Mouse (Mus musculus): ENCODE data around the gene Flywch1.

The Flywch1 gene

GRCm38 (mm10) chr17:23704741-23705140 is 66.7 kb downstream of the Flywch1 start:
- DNase-seq (ENCODE audit: low spot score), result no peak

DNA sequence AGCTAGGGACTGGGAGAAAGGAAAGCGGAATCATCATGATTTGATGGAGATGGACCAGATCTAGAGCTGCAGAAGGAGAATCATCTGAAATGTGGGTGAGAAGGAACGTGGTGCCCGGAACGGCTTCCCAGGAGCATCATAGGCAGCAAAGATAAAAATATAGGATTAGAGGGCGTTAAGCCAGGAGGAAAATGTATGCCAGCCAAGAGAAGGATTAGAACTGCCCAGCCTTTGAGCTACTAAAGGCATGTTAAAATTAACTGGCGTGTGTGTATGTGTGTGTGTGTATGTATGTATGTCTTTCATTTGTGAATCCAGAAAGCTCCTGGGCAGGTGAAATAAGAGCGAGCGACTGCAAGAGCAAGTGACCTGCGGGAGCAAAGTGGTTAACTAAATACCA is 68.1 kb downstream of the Flywch1 start:
- DNase-seq (ENCODE audit: low spot score), result no peak
